Mouse (Mus musculus): ENCODE measurements around the gene Cep250. TPM values are rescaled to one million over a fixed set of nuclear protein-coding genes. Genes with fewer than 3 reads are reported as not detected.

Cep250 gene
- polyA plus RNA-seq, 1 experiment, result 19.6 TPM

GRCm38 (mm10) chr2:155959981-155960380 is 3.7 kb downstream of the Cep250 start:
- Histone ChIP-seq H3K9me3 (no peaks in the 10 kb centered on the region), H3K27me3 (replicated peaks) (no peaks in the 10 kb centered on the region), H3K36me3 (replicated peaks; ENCODE audit: low read length) (peaks cover 37% of the 10 kb centered on the region), H3K4me1 (peaks cover 14% of the 10 kb centered on the region), H3K4me3 (replicated peaks) (no peak overlapping the region)
- no peak for TF ChIP-seq GATA1 (IDR thresholded peaks at IDR 0.05; ENCODE audit: borderline replicate concordance, low read length)
- no peak for TF ChIP-seq FLI1 (IDR thresholded peaks at IDR 0.05; ENCODE audit: low read length)

GRCm38 (mm10) chr2:155961862-155962261 is 5.6 kb downstream of the Cep250 start:
- Histone ChIP-seq H3K36me3 (replicated peaks; ENCODE audit: low read length) (peaks cover 54% of the 10 kb centered on the region), H3K9me3 (no peaks in the 10 kb centered on the region), H3K27me3 (replicated peaks) (no peaks in the 10 kb centered on the region), H3K4me1 (peaks cover 18% of the 10 kb centered on the region), H3K4me3 (replicated peaks) (no peak overlapping the region)
- no peak for TF ChIP-seq FLI1 (IDR thresholded peaks at IDR 0.05; ENCODE audit: low read length)
- TF ChIP-seq GATA1 (IDR thresholded peaks at IDR 0.05; ENCODE audit: borderline replicate concordance, low read length), result no peak

GRCm38 (mm10) chr2:155962991-155963390 is 6.7 kb downstream of the Cep250 start:
- peaks cover 65% of the 10 kb centered on the region for H3K36me3 ChIP-seq (replicated peaks; ENCODE audit: low read length)
- no peak overlapping the region for H3K4me3 ChIP-seq (replicated peaks)
- peaks cover 9% of the 10 kb centered on the region for H3K4me1 ChIP-seq
- no peaks in the 10 kb centered on the region for H3K27me3 ChIP-seq (replicated peaks)
- TF ChIP-seq FLI1 (IDR thresholded peaks at IDR 0.05; ENCODE audit: low read length), result no peak
- TF ChIP-seq GATA1 (IDR thresholded peaks at IDR 0.05; ENCODE audit: borderline replicate concordance, low read length), result no peak
- no peaks in the 10 kb centered on the region for H3K9me3 ChIP-seq

GRCm38 (mm10) chr2:155973348-155973747 is 17.1 kb downstream of the Cep250 start:
- Histone ChIP-seq H3K4me3 (replicated peaks) (no peak overlapping the region), H3K9me3 (no peaks in the 10 kb centered on the region), H3K4me1 (peaks cover 23% of the 10 kb centered on the region), H3K36me3 (replicated peaks; ENCODE audit: low read length) (peaks cover 75% of the 10 kb centered on the region), H3K27me3 (replicated peaks) (no peaks in the 10 kb centered on the region)
- TF ChIP-seq GATA1 (IDR thresholded peaks at IDR 0.05; ENCODE audit: borderline replicate concordance, low read length) (no peak), FLI1 (IDR thresholded peaks at IDR 0.05; ENCODE audit: low read length) (no peak)

- Histone ChIP-seq H3K36me3 (replicated peaks; ENCODE audit: low read length) (peaks cover 67% of the 10 kb centered on the region), H3K4me3 (replicated peaks) (no peak overlapping the region), H3K9me3 (no peaks in the 10 kb centered on the region), H3K4me1 (peaks cover 26% of the 10 kb centered on the region), H3K27me3 (replicated peaks) (no peaks in the 10 kb centered on the region)
- TF ChIP-seq GATA1 (IDR thresholded peaks at IDR 0.05; ENCODE audit: borderline replicate concordance, low read length) (no peak), FLI1 (IDR thresholded peaks at IDR 0.05; ENCODE audit: low read length) (no peak)
Measured at GRCm38 (mm10) chr2:155974087-155974731, 18.0 kb downstream of the Cep250 start.

- TF ChIP-seq GATA1 (IDR thresholded peaks at IDR 0.05; ENCODE audit: borderline replicate concordance, low read length), result no peak
- TF ChIP-seq FLI1 (IDR thresholded peaks at IDR 0.05; ENCODE audit: low read length), result 0 out of 2 replicates have a peak, but pooled peaks have one; percentile 15
- Histone ChIP-seq H3K4me3 (replicated peaks) (peak overlapping the region; percentile 92), H3K9me3 (no peaks in the 10 kb centered on the region), H3K36me3 (replicated peaks; ENCODE audit: low read length) (peaks cover 55% of the 10 kb centered on the region), H3K27me3 (replicated peaks) (no peaks in the 10 kb centered on the region), H3K4me1 (peaks cover 47% of the 10 kb centered on the region)
Measured at GRCm38 (mm10) chr2:155979328-155979991, 23.2 kb downstream of the Cep250 start.

GRCm38 (mm10) chr2:155985776-155986175 is 29.5 kb downstream of the Cep250 start:
- H3K4me3 ChIP-seq (replicated peaks), result no peak overlapping the region
- TF ChIP-seq FLI1 (IDR thresholded peaks at IDR 0.05; ENCODE audit: low read length), result no peak
- no peak for TF ChIP-seq GATA1 (IDR thresholded peaks at IDR 0.05; ENCODE audit: borderline replicate concordance, low read length)
- H3K36me3 ChIP-seq (replicated peaks; ENCODE audit: low read length), result peaks cover 98% of the 10 kb centered on the region

GRCm38 (mm10) chr2:155987131-155987530 is 30.9 kb downstream of the Cep250 start:
- H3K4me1 ChIP-seq, result peaks cover 23% of the 10 kb centered on the region
- peaks cover 99% of the 10 kb centered on the region for H3K36me3 ChIP-seq (replicated peaks; ENCODE audit: low read length)
- H3K27me3 ChIP-seq (replicated peaks), result no peaks in the 10 kb centered on the region
- H3K4me3 ChIP-seq (replicated peaks), result no peak overlapping the region
- no peaks in the 10 kb centered on the region for H3K9me3 ChIP-seq
- TF ChIP-seq GATA1 (IDR thresholded peaks at IDR 0.05; ENCODE audit: borderline replicate concordance, low read length) (no peak), FLI1 (IDR thresholded peaks at IDR 0.05; ENCODE audit: low read length) (no peak)

More at GRCm38 (mm10) chr2:155985776-155986175, 29.5 kb downstream of the Cep250 start:
- Histone ChIP-seq H3K27me3 (replicated peaks) (no peaks in the 10 kb centered on the region), H3K9me3 (no peaks in the 10 kb centered on the region), H3K4me1 (peaks cover 30% of the 10 kb centered on the region)

- no peaks in the 10 kb centered on the region for H3K9me3 ChIP-seq
- H3K36me3 ChIP-seq (replicated peaks; ENCODE audit: low read length), result peaks cover 100% of the 10 kb centered on the region
- TF ChIP-seq GATA1 (IDR thresholded peaks at IDR 0.05; ENCODE audit: borderline replicate concordance, low read length) (no peak), FLI1 (IDR thresholded peaks at IDR 0.05; ENCODE audit: low read length) (no peak)
- peaks cover 23% of the 10 kb centered on the region for H3K4me1 ChIP-seq
- H3K4me3 ChIP-seq (replicated peaks), result no peak overlapping the region
- no peaks in the 10 kb centered on the region for H3K27me3 ChIP-seq (replicated peaks)
Measured at GRCm38 (mm10) chr2:155989085-155989484, 32.8 kb downstream of the Cep250 start.

- Histone ChIP-seq H3K27me3 (replicated peaks) (no peaks in the 10 kb centered on the region), H3K4me3 (replicated peaks) (no peak overlapping the region), H3K36me3 (replicated peaks; ENCODE audit: low read length) (peaks cover 100% of the 10 kb centered on the region), H3K9me3 (no peaks in the 10 kb centered on the region), H3K4me1 (peaks cover 21% of the 10 kb centered on the region)
- TF ChIP-seq GATA1 (IDR thresholded peaks at IDR 0.05; ENCODE audit: borderline replicate concordance, low read length), result no peak
- TF ChIP-seq FLI1 (IDR thresholded peaks at IDR 0.05; ENCODE audit: low read length), result no peak
Measured at GRCm38 (mm10) chr2:155991151-155991550, 34.9 kb downstream of the Cep250 start.
